Mouse (Mus musculus) CH12.LX (cell line): ENCODE data around the gene Cpa1.

Experiments used
- CHD1 ChIP-seq: IDR thresholded peaks from 2 replicates; pipeline ENCODE4 v1.6.1; 2012; ENCODE audit warnings: low read depth, low read length, improper control_type of control experiment, inconsistent platforms
- CTCF ChIP-seq, 2 experiments: IDR thresholded peaks in 1 of 2; conservative IDR thresholded peaks in 1 of 2; 2 replicates each; pipeline ENCODE4 v1.5.1; 2011 to 2012; ENCODE audit warnings: low read depth in 2 of 2, low read length in 2 of 2, improper control_type of control experiment in 1 of 2, inconsistent platforms in 1 of 2, mild to moderate bottlenecking in 1 of 2, moderate library complexity in 1 of 2
- E2F4 ChIP-seq: IDR thresholded peaks from 2 replicates; pipeline ENCODE4 v1.6.1; 2011; ENCODE audit warnings: low read depth, low read length, improper control_type of control experiment; ENCODE audit not compliant: insufficient replicate concordance
- ELF1 ChIP-seq: IDR thresholded peaks from 2 replicates; pipeline ENCODE4 v1.6.1; 2014; ENCODE audit warnings: low read depth, mild to moderate bottlenecking, inconsistent platforms, low read length, improper control_type of control experiment
- EP300 ChIP-seq: IDR thresholded peaks from 2 replicates; pipeline ENCODE4 v1.6.1; 2011; ENCODE audit warnings: low read length, improper control_type of control experiment
- GABPA ChIP-seq: IDR thresholded peaks from 2 replicates; pipeline ENCODE4 v1.6.1; 2012; ENCODE audit warnings: low read depth, low read length, improper control_type of control experiment, inconsistent platforms; ENCODE audit not compliant: insufficient replicate concordance
- KAT2A ChIP-seq: IDR thresholded peaks from 2 replicates; pipeline ENCODE4 v1.6.1; 2012; ENCODE audit warnings: low read length, improper control_type of control experiment, inconsistent platforms; ENCODE audit not compliant: insufficient replicate concordance
- POLR2A ChIP-seq: IDR thresholded peaks from 2 replicates; pipeline ENCODE4 v1.6.1; 2011; ENCODE audit warnings: low read depth, mild to moderate bottlenecking, improper control_type of control experiment, low read length
- POLR2AphosphoS2 ChIP-seq: IDR thresholded peaks from 2 replicates; pipeline ENCODE4 v1.6.1; 2011; ENCODE audit warnings: low read depth, low read length, improper control_type of control experiment
- USF1 ChIP-seq: IDR thresholded peaks from 2 replicates; pipeline ENCODE4 v1.6.1; 2014; ENCODE audit warnings: low read depth, mild to moderate bottlenecking, inconsistent platforms, low read length, improper control_type of control experiment
- ZKSCAN1 ChIP-seq: IDR thresholded peaks from 2 replicates; pipeline ENCODE4 v1.6.1; 2012; ENCODE audit warnings: low read depth, inconsistent platforms, low read length, improper control_type of control experiment, borderline replicate concordance
- ZNF384 ChIP-seq: IDR thresholded peaks from 2 replicates; pipeline ENCODE4 v1.6.1; 2012; ENCODE audit warnings: low read depth, low read length, improper control_type of control experiment, inconsistent platforms

- TF ChIP-seq POLR2A: no peak
- TF ChIP-seq ZKSCAN1: no peak
- no peak for TF ChIP-seq EP300
- TF ChIP-seq CTCF (conservative IDR thresholded peaks at IDR 0.05 in 1 of 2, IDR thresholded peaks at IDR 0.05 in 1 of 2; ENCODE audit: low read depth in 2 of 2, low read length in 2 of 2): no peak
- TF ChIP-seq POLR2AphosphoS2: no peak
- no peak for TF ChIP-seq ELF1
- no peak for TF ChIP-seq KAT2A
- TF ChIP-seq CHD1: no peak
- TF ChIP-seq E2F4: no peak
- no peak for TF ChIP-seq GABPA
- no peak for TF ChIP-seq USF1
- no peak for TF ChIP-seq ZNF384
Measured at GRCm38 (mm10) chr6:30645379-30645778, 6.4 kb downstream of the Cpa1 start.
